Mouse (Mus musculus): ENCODE results near the gene Txk. TPM values are rescaled to one million over a fixed set of nuclear protein-coding genes. Genes with fewer than 3 reads are reported as not detected.

Txk gene
- polyA plus RNA-seq, 1 experiment = not detected

DNA sequence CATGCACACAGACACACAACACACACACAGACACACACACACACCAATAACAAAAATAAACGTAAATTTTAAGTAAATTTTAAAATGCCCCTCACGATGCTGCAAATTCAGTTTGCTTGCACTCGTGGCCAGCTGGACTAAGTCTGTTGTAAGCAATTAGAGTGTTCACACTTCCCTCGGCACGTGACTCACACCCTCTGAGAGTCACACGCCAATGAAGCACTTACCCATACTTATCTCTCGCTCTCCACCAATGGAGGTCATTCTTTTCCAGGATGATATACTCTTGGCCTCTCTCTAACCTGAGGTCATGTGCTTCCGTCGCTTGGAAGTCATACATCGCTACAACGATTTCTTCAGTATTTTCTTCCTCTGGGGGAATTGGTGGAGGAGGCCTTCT lies 29.2 kb upstream of the Txk start:
- 86% methylated on average over 11 of the region's 11 CpGs for whole genome bisulfite sequencing
- TF ChIP-seq CTCF (IDR thresholded peaks at IDR 0.05; ENCODE audit: insufficient read depth, low read depth, low read length) (no peak), POLR2A (IDR thresholded peaks at IDR 0.05; ENCODE audit: insufficient read depth, low read depth, low read length) (no peak)

GRCm38 (mm10) chr5:72776595-72776994 lies 24.0 kb upstream of the Txk start:
- Histone ChIP-seq H3K27ac (ENCODE audit: insufficient read depth, low read depth, low read length) (no peak overlapping the region), H3K4me3 (ENCODE audit: insufficient read depth, low read depth, low read length) (no peak overlapping the region), H3K4me1 (ENCODE audit: control insufficient read depth, insufficient read depth, low read length) (no peaks in the 10 kb centered on the region)
- TF ChIP-seq CTCF (IDR thresholded peaks at IDR 0.05; ENCODE audit: insufficient read depth, low read depth, low read length) (no peak), POLR2A (IDR thresholded peaks at IDR 0.05; ENCODE audit: insufficient read depth, low read depth, low read length) (no peak)
- WGBS = 55% methylated on average over 2 of the region's 2 CpGs

More for the DNA sequence above, 29.2 kb upstream of the Txk start:
- no peak overlapping the region for H3K4me3 ChIP-seq (ENCODE audit: insufficient read depth, low read depth, low read length)
- H3K4me1 ChIP-seq (ENCODE audit: control insufficient read depth, insufficient read depth, low read length) = no peaks in the 10 kb centered on the region
- H3K27ac ChIP-seq (ENCODE audit: insufficient read depth, low read depth, low read length) = no peak overlapping the region

DNA sequence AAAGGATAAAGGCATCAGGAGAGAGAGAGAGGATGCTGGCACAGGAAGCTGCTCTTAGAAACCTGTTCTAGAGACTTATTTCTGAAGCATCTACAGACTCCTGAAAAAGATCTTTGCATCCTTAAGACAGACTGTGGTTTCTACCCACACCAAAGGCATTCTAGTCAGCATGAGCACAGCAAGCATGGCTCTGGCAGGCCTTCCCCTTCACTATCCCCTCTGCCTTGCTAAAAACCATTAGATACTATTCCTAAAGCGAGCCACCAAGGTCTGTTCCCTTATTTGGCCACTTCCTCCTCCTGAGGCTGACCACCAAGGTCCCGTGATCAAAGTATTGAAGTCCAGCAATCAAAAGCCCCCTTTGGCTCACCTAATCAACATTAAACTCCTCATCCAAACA lies 23.6 kb upstream of the Txk start:
- no peak for TF ChIP-seq POLR2A (IDR thresholded peaks at IDR 0.05; ENCODE audit: insufficient read depth, low read depth, low read length)
- H3K4me3 ChIP-seq (ENCODE audit: insufficient read depth, low read depth, low read length) = no peak overlapping the region
- no peak overlapping the region for H3K27ac ChIP-seq (ENCODE audit: insufficient read depth, low read depth, low read length)
- no peaks in the 10 kb centered on the region for H3K4me1 ChIP-seq (ENCODE audit: control insufficient read depth, insufficient read depth, low read length)
- WGBS = 86% methylated on average over 2 of the region's 2 CpGs

DNA sequence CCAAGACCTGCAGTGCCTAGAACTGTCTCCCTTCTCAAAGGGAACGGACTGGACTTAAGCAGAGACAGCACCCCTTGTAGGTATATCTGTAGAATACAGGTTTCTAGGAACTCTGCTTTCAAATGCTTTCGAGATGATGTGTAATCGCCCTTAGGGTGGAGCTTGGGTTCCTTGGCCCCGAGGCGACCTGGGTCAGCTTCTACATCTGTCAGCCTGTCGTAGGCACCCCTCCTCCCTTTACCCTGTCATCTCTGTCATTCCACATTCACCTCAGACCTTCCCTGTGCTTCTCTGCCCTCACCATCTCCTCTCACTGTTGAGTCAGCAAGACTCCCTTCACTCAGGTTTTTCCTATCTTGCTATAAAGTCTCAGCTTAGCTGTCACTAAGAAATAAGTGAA lies 17.3 kb upstream of the Txk start:
- TF ChIP-seq POLR2A (IDR thresholded peaks at IDR 0.05; ENCODE audit: insufficient read depth, low read depth, low read length) (no peak), CTCF (IDR thresholded peaks at IDR 0.05; ENCODE audit: insufficient read depth, low read depth, low read length) (no peak)
- WGBS = 89% methylated on average over 6 of the region's 6 CpGs
- no peaks in the 10 kb centered on the region for H3K4me1 ChIP-seq (ENCODE audit: control insufficient read depth, insufficient read depth, low read length)
- no peak overlapping the region for H3K27ac ChIP-seq (ENCODE audit: insufficient read depth, low read depth, low read length)
- no peak overlapping the region for H3K4me3 ChIP-seq (ENCODE audit: insufficient read depth, low read depth, low read length)

GRCm38 (mm10) chr5:72763546-72763945 lies 11.0 kb upstream of the Txk start:
- no peak overlapping the region for H3K4me3 ChIP-seq (ENCODE audit: insufficient read depth, low read depth, low read length)
- 93% methylated on average over 5 of the region's 5 CpGs for WGBS
- TF ChIP-seq CTCF (IDR thresholded peaks at IDR 0.05; ENCODE audit: insufficient read depth, low read depth, low read length) (no peak), POLR2A (IDR thresholded peaks at IDR 0.05; ENCODE audit: insufficient read depth, low read depth, low read length) (no peak)
- no peak overlapping the region for H3K27ac ChIP-seq (ENCODE audit: insufficient read depth, low read depth, low read length)
- no peaks in the 10 kb centered on the region for H3K4me1 ChIP-seq (ENCODE audit: control insufficient read depth, insufficient read depth, low read length)

DNA sequence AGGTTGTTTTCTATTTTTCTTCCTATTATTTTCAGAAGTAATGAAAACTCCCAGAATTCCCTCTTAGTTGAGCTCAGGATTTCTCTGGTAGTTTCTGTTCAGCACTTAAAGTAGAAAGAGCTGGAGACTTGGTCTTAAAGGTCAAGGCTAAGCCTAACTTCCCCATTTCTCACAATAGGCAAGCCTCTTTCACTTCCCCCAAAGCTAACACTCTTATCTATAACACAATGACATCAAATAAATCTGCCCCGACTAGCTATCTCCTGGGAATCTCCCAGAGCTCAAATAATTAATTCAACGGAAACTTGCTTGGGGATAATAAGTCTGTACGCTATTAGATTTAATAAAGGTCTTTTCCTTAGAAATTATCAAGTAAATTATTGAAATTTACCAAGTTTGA lies 10.4 kb upstream of the Txk start:
- Histone ChIP-seq H3K4me1 (ENCODE audit: control insufficient read depth, insufficient read depth, low read length) (no peaks in the 10 kb centered on the region), H3K27ac (ENCODE audit: insufficient read depth, low read depth, low read length) (no peak overlapping the region), H3K4me3 (ENCODE audit: insufficient read depth, low read depth, low read length) (no peak overlapping the region)
- 83% methylated on average over 3 of the region's 3 CpGs for WGBS
- TF ChIP-seq POLR2A (IDR thresholded peaks at IDR 0.05; ENCODE audit: insufficient read depth, low read depth, low read length) (no peak), CTCF (IDR thresholded peaks at IDR 0.05; ENCODE audit: insufficient read depth, low read depth, low read length) (no peak)

DNA sequence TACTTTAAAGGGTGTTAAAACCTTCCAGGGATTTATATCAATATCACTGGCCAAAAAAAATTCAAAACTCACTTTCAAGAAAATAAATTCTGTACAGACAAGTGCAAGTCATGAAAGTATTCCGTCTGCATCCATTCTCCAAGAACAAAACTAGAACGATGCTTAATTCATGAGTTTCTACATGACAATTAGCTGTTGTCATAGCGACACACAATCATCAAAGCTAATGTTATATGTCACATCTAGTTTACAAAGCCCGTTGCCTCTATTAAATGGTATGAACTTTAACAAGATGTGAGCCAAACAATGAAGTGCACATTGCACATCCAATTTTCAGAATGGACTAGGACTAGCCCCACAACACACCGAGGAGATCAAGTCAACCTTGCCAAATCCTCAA lies 9.2 kb upstream of the Txk start:
- no peak for TF ChIP-seq CTCF (IDR thresholded peaks at IDR 0.05; ENCODE audit: insufficient read depth, low read depth, low read length)
- TF ChIP-seq POLR2A (IDR thresholded peaks at IDR 0.05; ENCODE audit: insufficient read depth, low read depth, low read length) = no peak
- Histone ChIP-seq H3K27ac (ENCODE audit: insufficient read depth, low read depth, low read length) (no peak overlapping the region), H3K4me3 (ENCODE audit: insufficient read depth, low read depth, low read length) (no peak overlapping the region), H3K4me1 (ENCODE audit: control insufficient read depth, insufficient read depth, low read length) (no peaks in the 10 kb centered on the region; the same call in 1 of the 2 replicates)
- 48% methylated on average over 5 of the region's 5 CpGs for WGBS

DNA sequence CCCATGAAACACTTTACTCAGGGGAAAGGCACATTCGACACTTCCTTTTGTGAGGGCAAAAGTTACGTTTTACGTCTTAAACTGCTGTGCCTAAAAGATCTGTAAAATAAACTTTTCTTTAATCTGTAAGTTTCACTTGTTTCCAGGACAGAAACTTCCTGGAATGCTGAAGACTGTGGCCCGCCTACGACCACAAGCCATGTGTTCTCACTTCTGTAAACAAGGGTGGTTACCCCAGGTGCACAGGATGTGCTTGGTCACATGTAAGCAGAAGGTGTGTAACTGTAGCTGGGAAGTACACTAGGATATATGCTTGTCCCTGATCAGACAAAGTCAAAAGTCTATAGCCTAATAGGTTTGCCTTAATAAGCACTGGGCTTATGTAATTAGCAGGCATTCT lies 8.7 kb upstream of the Txk start:
- no peak overlapping the region for H3K4me3 ChIP-seq (ENCODE audit: insufficient read depth, low read depth, low read length)
- no peak overlapping the region for H3K27ac ChIP-seq (ENCODE audit: insufficient read depth, low read depth, low read length)
- TF ChIP-seq POLR2A (IDR thresholded peaks at IDR 0.05; ENCODE audit: insufficient read depth, low read depth, low read length) = no peak
- TF ChIP-seq CTCF (IDR thresholded peaks at IDR 0.05; ENCODE audit: insufficient read depth, low read depth, low read length) = no peak
- WGBS = 82% methylated on average over 5 of the region's 5 CpGs
- H3K4me1 ChIP-seq (ENCODE audit: control insufficient read depth, insufficient read depth, low read length) = peaks cover 2% of the 10 kb centered on the region; the same call in 1 of the 2 replicates

DNA sequence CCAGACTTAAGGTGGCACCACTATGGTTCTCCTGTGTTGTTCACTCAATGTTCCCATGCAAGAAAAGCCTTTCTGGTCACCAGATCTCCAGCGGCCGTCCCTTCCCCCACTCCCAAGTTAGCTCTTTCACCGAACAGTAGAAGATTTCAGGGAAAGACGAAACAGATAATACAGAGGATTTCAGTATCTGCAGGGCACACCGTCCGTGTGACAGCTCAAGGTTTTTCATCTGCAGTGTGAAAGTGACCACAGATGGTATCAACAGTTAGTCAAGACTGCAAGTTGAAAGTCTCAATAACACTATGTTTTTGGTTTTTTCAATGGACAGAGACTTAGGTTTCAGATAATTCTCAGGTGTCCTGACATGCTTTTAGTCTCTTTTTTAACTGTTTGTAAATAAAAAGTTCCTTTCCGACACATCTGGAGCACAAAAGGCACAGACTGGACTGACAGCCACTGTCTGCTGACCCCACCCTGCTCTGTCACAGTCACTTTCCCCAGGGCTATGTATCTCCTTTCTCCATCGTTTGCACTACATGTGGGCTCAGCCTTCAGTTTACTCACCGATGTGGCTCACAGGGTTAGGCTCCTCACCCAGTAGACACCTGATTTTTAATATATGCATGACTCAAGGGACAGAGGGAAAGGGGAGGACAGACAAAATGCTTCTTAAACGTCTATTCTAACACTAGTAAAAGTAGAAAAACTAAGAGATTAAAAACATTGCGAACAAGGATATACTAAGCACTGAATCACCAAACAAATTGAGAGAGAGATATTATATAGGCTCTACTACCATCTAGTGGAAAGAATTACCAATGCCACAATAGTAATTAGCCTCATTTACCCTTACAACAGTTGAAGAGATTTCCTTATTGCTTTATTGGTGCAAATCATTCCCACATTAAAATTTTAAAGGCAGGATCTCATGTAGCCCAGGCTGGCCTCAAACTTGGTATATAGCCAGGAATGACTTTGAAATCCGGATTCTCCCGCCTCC lies 6.6 kb upstream of the Txk start:
- no peak for TF ChIP-seq CTCF (IDR thresholded peaks at IDR 0.05; ENCODE audit: insufficient read depth, low read depth, low read length)
- TF ChIP-seq POLR2A (IDR thresholded peaks at IDR 0.05; ENCODE audit: insufficient read depth, low read depth, low read length) = no peak
- H3K4me3 ChIP-seq (ENCODE audit: insufficient read depth, low read depth, low read length) = no peak overlapping the region
- 67% methylated on average over 13 of the region's 13 CpGs for WGBS
- no peak overlapping the region for H3K27ac ChIP-seq (ENCODE audit: insufficient read depth, low read depth, low read length)
- H3K4me1 ChIP-seq (ENCODE audit: control insufficient read depth, insufficient read depth, low read length) = peaks cover 2% of the 10 kb centered on the region; the same call in 1 of the 2 replicates

All from olfactory bulb, adult 2 months (tissue).